Mouse (Mus musculus) liver, adult 2 months (tissue): Measurements from ENCODE around the gene Slfn9. TPM values are rescaled to one million over a fixed set of nuclear protein-coding genes. Genes with fewer than 3 reads are reported as not detected.
"Not testable (repeated sequence)": the region's sequence is repeated elsewhere in the genome, so short reads cannot be mapped to it uniquely, and the experiment has no call there.

Source experiments
- DNase-seq: peaks from one replicate; pipeline ENCODE4 v3.0.0-alpha.2; 2011; ENCODE audit warnings: low read depth, low spot score; ENCODE audit errors: extremely low read depth
- H3K27ac ChIP-seq: fragments of 200-500 bp; replicated peaks from 2 replicates; pipeline ENCODE4 v1.5.1; 2012; ENCODE audit warnings: low read depth, mild to moderate bottlenecking, control low read depth, inconsistent platforms, low read length; ENCODE audit not compliant: insufficient read depth
- H3K27me3 ChIP-seq: fragments of 200-500 bp; 2 replicates; pipeline ENCODE4 v1.6.1; 2012; ENCODE audit warnings: mild to moderate bottlenecking, moderate library complexity, low read length, inconsistent platforms; ENCODE audit not compliant: control insufficient read depth, insufficient read depth
- H3K36me3 ChIP-seq: fragments of 200-500 bp; 2 replicates; pipeline ENCODE4 v1.6.1; 2012; ENCODE audit warnings: low read length, inconsistent platforms; ENCODE audit not compliant: control insufficient read depth, insufficient read depth
- H3K4me1 ChIP-seq: fragments of 200-500 bp; 2 replicates; pipeline ENCODE4 v1.6.1; 2011; ENCODE audit warnings: low read length; ENCODE audit not compliant: control insufficient read depth, insufficient read depth
- H3K4me3 ChIP-seq: fragments of 200-500 bp; 2 replicates; pipeline ENCODE4 v1.5.1; 2011; ENCODE audit warnings: low read depth, mild to moderate bottlenecking, control low read depth, low read length, moderate library complexity; ENCODE audit not compliant: insufficient read depth
- H3K79me2 ChIP-seq: fragments of 200-500 bp; 2 replicates; pipeline ENCODE4 v1.6.1; 2012; ENCODE audit warnings: inconsistent platforms, mild to moderate bottlenecking, low read length, moderate library complexity; ENCODE audit not compliant: control insufficient read depth, insufficient read depth
- H3K9ac ChIP-seq: fragments of 200-500 bp; 2 replicates; pipeline ENCODE4 v1.6.1; 2012; ENCODE audit warnings: low read depth, mild to moderate bottlenecking, control low read depth, inconsistent platforms, low read length
- CTCF ChIP-seq: fragments of 200-500 bp; IDR thresholded peaks from 2 replicates; pipeline ENCODE4 v1.5.1; 2011; ENCODE audit warnings: low read depth, low read length, control low read depth
- POLR2A ChIP-seq: fragments of 200-500 bp; IDR thresholded peaks from 2 replicates; pipeline ENCODE4 v1.6.1; 2011; ENCODE audit warnings: low read length, control low read depth; ENCODE audit not compliant: insufficient read depth; ENCODE audit errors: extremely low read depth
- WGBS: fragments of 180-500 bp; shearing (Covaris S2); methylation state at CpG from one replicate; pipeline ENCODE4 v1.1.7; 2018; 5-methylcytosine and 5-hydroxymethylcytosine counted together
- polyA plus RNA-seq: library from polyadenylated mRNA; depleted of rRNA; stranded (reverse); fragments of >200 nt; gene quantifications from 2 replicates; pipeline ENCODE4 v1.2.3, GENCODE M21; 2012
- total RNA-seq: library from RNA; depleted of rRNA; stranded (reverse); fragments of >200 nt; gene quantifications from 2 replicates; pipeline ENCODE4 v1.2.3, GENCODE M21; 2014

Slfn9 gene
- total and polyA plus RNA-seq, 2 experiments, result 0.20 to 2.7 TPM

DNA sequence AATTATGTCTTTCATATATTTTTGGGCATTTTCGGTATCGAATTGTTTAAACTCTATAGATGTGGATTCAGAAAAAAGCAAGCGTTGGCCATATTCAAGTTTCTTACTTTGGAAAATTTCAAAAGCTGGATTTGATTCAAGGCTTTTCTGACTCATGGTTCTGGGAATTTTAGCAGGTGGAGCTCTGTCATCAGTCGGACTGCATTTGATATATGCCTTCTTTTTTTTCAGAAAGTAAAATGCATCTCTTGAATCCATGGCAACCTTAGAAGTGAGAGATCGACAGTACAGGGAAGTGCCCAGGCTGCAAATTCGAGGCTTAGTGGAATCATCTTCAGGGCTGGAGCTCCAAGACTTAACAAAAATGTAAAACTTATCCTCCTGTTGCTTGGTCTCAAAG, 4.0 kb downstream of the Slfn9 start:
- no peak for TF ChIP-seq CTCF
- TF ChIP-seq POLR2A, result no peak
- 93% methylated on average over 6 of the region's 6 CpGs for WGBS

GRCm38 (mm10) chr11:82983193-82983592, 8.4 kb downstream of the Slfn9 start:
- H3K9ac ChIP-seq, result no peak overlapping the region
- 91% methylated on average over 17 of the region's 17 CpGs for WGBS
- no peaks in the 10 kb centered on the region for H3K79me2 ChIP-seq
- no peaks in the 10 kb centered on the region for H3K4me1 ChIP-seq
- DNase-seq, result no peak
- no peaks in the 10 kb centered on the region for H3K27me3 ChIP-seq
- no peak overlapping the region for H3K4me3 ChIP-seq
- H3K36me3 ChIP-seq, result peaks cover 2% of the 10 kb centered on the region
- no peak overlapping the region for H3K27ac ChIP-seq
- TF ChIP-seq POLR2A, result no peak
- TF ChIP-seq CTCF, result no peak

More for the DNA sequence above, 4.0 kb downstream of the Slfn9 start:
- DNase-seq, result no peak
- H3K4me3 ChIP-seq, result no peak overlapping the region
- no peak overlapping the region for H3K27ac ChIP-seq
- H3K79me2 ChIP-seq, result no peaks in the 10 kb centered on the region
- H3K36me3 ChIP-seq, result peaks cover 2% of the 10 kb centered on the region; the same call in 1 of the 2 replicates
- H3K27me3 ChIP-seq, result no peaks in the 10 kb centered on the region
- no peak overlapping the region for H3K9ac ChIP-seq
- H3K4me1 ChIP-seq, result peaks cover 2% of the 10 kb centered on the region; the same call in 1 of the 2 replicates

- H3K4me1 ChIP-seq, H3K9ac ChIP-seq, DNase-seq, H3K27me3 ChIP-seq, H3K4me3 ChIP-seq, H3K79me2 ChIP-seq, H3K36me3 ChIP-seq, H3K27ac ChIP-seq: not testable (repeated sequence)
- 95% methylated on average over 2 of the region's 2 CpGs for WGBS
Measured at GRCm38 (mm10) chr11:82982409-82982808, 9.2 kb downstream of the Slfn9 start.

GRCm38 (mm10) chr11:82973916-82974315, 17.7 kb downstream of the Slfn9 start:
- no peak overlapping the region for H3K9ac ChIP-seq
- H3K79me2 ChIP-seq, result no peaks in the 10 kb centered on the region
- no peaks in the 10 kb centered on the region for H3K4me1 ChIP-seq
- no peak for DNase-seq
- H3K4me3 ChIP-seq, result no peak overlapping the region
- no peaks in the 10 kb centered on the region for H3K36me3 ChIP-seq
- no peaks in the 10 kb centered on the region for H3K27me3 ChIP-seq
- peak overlapping the region; percentile 29; the same call in 1 of the 2 replicates for H3K27ac ChIP-seq
- no peak for TF ChIP-seq CTCF
- TF ChIP-seq POLR2A, result no peak
- WGBS, result 33% methylated on average over 5 of the region's 5 CpGs

DNA sequence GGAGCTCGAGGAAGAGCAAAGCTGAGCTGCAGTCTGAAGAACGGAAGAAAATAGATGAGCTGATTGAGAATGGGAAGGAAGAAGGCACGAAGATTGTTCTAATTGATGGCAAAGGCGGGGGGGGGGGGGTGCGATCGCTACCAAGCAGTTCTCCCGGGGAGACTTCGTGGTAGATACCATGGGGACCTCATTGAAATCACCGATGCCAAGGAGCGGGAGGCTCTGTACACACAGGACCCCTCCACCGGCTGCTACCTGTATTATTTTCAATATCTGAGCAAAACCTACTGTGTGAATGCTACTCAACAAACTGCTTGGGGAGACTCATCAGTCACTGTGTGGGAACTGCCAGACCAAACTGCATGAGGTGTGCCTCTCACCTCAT, 20.0 kb downstream of the Slfn9 start:
- Histone ChIP-seq H3K27ac (no peak overlapping the region), H3K4me1 (no peaks in the 10 kb centered on the region), H3K27me3 (no peaks in the 10 kb centered on the region), H3K4me3 (no peak overlapping the region), H3K79me2 (no peaks in the 10 kb centered on the region), H3K9ac (no peak overlapping the region), H3K36me3 (no peaks in the 10 kb centered on the region)
- no peak for TF ChIP-seq POLR2A
- DNase-seq, result no peak
- WGBS, result 84% methylated on average over 11 of the region's 11 CpGs

DNA sequence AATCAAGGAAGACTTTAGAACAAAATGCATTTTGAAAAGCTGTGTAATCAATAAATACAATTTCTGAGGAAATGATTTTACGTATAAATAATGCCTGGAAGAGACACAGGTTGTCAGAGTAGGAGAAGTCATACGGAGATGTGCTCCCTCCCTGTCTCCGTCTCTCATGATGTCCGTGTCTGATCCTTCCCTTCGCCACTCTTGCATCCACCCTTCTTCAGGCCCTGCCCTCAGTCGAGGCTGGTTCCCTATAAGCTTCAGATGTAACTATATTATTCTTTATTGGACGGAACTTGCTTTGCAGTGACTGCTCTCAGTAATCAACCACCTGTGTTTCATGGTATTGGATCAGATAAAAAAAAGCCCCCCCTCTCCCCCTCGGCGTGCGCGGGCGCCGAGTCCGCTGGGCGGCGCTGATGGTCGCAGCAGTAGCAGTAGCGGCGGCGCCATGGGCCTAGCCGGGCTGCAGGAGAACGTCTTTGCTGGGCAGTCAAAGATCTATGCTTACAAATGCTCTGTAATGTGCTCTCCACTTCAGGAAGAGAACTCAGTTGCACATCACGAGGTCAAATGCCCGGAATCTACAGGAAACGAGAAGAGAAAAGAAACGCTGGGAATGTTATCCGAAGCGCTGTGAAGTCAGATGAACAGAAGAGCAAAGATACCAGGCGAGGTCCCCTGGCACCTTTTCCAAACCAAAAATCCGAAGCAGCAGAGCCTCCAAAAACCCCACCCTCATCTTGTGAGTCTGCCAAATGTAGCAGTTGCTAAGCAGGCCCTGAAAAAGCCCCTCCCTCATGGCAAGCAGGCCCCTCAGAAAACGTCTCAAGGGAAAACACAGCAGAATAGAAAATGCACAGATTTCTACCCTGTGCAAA, 20.7 kb downstream of the Slfn9 start:
- DNase-seq, result no peak
- no peaks in the 10 kb centered on the region for H3K79me2 ChIP-seq
- H3K4me1 ChIP-seq, result no peaks in the 10 kb centered on the region
- H3K27me3 ChIP-seq, result no peaks in the 10 kb centered on the region
- no peak overlapping the region for H3K4me3 ChIP-seq
- 0 out of 2 replicates have a peak overlapping the region, but pooled peaks have one; percentile 16 for H3K9ac ChIP-seq
- TF ChIP-seq CTCF, result peak; percentile 32; the same call in 1 of the 2 replicates
- TF ChIP-seq POLR2A, result no peak
- 0 out of 2 replicates have a peak overlapping the region, but pooled peaks have one; percentile 19 for H3K27ac ChIP-seq
- no peaks in the 10 kb centered on the region for H3K36me3 ChIP-seq
- 22% methylated on average over 31 of the region's 31 CpGs for WGBS
